Mouse (Mus musculus): ENCODE results near the gene Inpp4a. TPM values are rescaled to one million over a fixed set of nuclear protein-coding genes. Genes with fewer than 3 reads are reported as not detected.

The Inpp4a gene
- polyA plus RNA-seq, 1 experiment from 2014 or later = 12.6 TPM

DNA sequence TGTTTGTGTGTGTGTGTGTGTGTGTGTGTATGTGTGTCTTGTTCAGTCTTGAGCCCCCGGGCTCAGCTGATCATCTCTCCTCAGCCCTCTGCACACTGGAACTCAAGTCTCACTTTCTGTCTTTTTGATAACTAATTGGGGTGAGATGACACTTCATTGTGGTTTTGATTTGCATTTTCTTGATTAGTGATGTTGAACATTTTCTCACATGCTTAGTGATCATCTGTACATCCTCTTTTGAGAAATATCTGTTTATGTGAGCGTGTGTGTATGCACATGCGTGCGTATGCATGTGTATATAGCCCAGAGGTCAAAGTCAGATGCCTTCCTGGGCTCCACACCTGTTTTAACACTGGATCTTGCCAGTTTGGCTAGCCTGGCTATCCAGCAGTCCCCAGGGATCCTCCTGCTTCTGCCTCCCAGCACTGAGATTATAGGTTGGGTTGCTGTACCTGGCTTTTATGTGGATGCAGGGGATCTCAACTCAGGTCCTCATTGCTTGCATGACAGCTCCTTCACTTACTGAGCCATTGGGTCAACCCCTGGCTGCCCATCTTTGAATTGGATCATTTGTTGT is 10.4 kb downstream of the Inpp4a start:
- DNase-seq (ENCODE audit: low spot score) (no peak), ATAC-seq (ENCODE audit: insufficient number of reproducible peaks, low FRiP score, low TSS enrichment, low read depth) (no peak)
- Histone ChIP-seq H3K9ac (ENCODE audit: low read length) (no peak overlapping the region), H3K9me3 (ENCODE audit: control insufficient read depth, low read length) (0 out of 2 replicates have a peak, but pooled peaks cover 2% of the 10 kb centered on the region), H3K36me3 (ENCODE audit: control insufficient read depth, insufficient read depth, low read length) (no peaks in the 10 kb centered on the region), H3K4me2 (ENCODE audit: low read depth, severe bottlenecking) (no peak overlapping the region), H3K4me3 (ENCODE audit: low read depth, low read length) (no peak overlapping the region), H3K27me3 (ENCODE audit: control insufficient read depth, insufficient read depth, low read length) (no peaks in the 10 kb centered on the region), H3K27ac (replicated peaks; ENCODE audit: low read depth, low read length) (no peak overlapping the region), H3K4me1 (ENCODE audit: control insufficient read depth, insufficient read depth, low read length) (no peaks in the 10 kb centered on the region)
- WGBS = 95% methylated on average over 4 of the region's 4 CpGs

DNA sequence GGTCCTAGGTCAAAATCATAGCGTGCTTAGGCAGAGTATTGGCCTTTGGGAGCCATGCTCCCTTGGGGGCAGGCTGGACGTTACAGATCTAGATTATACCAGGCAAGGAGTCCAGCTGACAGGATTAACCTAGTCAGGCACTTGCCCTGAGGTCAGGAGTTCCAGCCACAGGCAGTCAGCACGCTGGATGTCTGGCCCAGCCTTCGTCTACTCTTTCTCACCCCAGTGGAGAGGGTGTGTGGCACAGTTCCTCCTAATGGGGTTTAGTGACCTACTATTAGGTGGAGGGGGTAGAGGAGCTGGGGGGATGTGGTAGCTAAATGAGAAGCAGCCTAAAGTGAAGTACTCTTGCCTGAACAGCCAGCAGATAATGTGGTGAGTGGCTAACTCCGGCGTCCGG is 14.7 kb downstream of the Inpp4a start:
- H3K9me3 ChIP-seq (ENCODE audit: control insufficient read depth, low read length) = 0 out of 2 replicates have a peak, but pooled peaks cover 2% of the 10 kb centered on the region
- H3K4me2 ChIP-seq (ENCODE audit: low read depth, severe bottlenecking) = no peak overlapping the region
- no peaks in the 10 kb centered on the region for H3K27me3 ChIP-seq (ENCODE audit: control insufficient read depth, insufficient read depth, low read length)
- H3K4me1 ChIP-seq (ENCODE audit: control insufficient read depth, insufficient read depth, low read length) = no peaks in the 10 kb centered on the region
- DNase-seq (ENCODE audit: low spot score) (no peak), ATAC-seq (ENCODE audit: insufficient number of reproducible peaks, low FRiP score, low TSS enrichment, low read depth) (no peak)
- H3K27ac ChIP-seq (replicated peaks; ENCODE audit: low read depth, low read length) = no peak overlapping the region
- H3K36me3 ChIP-seq (ENCODE audit: control insufficient read depth, insufficient read depth, low read length) = no peaks in the 10 kb centered on the region
- H3K9ac ChIP-seq (ENCODE audit: low read length) = no peak overlapping the region
- no peak overlapping the region for H3K4me3 ChIP-seq (ENCODE audit: low read depth, low read length)
- 46% methylated on average over 7 of the region's 7 CpGs for WGBS

DNA sequence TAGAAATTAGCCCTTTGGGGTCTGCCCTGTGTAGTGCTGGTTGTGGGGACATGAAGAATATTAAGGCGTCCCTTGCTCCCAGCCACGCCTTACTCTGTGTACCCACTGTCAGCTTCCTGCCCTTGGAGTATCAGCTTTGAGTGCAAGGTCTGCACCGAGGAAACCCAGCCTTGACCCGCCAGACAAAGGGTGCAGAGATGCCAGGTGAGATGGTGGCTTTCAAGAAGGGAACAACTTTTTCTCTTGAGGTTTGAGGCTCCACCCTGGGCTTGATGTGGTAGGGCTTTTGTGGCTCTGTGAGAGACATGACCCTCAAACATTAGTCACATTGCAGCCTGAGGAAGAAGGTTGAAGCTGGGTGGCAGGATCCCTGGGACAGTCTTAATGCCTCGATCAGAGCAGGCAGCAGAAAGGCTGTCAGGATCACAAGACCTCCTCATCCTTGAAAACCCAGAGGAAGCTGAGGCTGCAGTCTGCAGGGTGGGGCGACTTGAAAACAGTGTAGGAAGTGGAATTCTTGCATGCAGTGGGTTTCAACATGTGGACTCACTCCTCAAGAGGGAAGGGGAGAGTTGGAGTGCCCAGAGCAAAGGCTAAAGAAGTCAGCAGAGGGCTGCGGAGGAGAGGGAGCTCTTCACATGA is 18.1 kb downstream of the Inpp4a start:
- Histone ChIP-seq H3K27me3 (ENCODE audit: control insufficient read depth, insufficient read depth, low read length) (no peaks in the 10 kb centered on the region), H3K27ac (replicated peaks; ENCODE audit: low read depth, low read length) (no peak overlapping the region), H3K9ac (ENCODE audit: low read length) (no peak overlapping the region), H3K9me3 (ENCODE audit: control insufficient read depth, low read length) (no peaks in the 10 kb centered on the region), H3K36me3 (ENCODE audit: control insufficient read depth, insufficient read depth, low read length) (no peaks in the 10 kb centered on the region), H3K4me1 (ENCODE audit: control insufficient read depth, insufficient read depth, low read length) (no peaks in the 10 kb centered on the region), H3K4me2 (ENCODE audit: low read depth, severe bottlenecking) (no peak overlapping the region), H3K4me3 (ENCODE audit: low read depth, low read length) (no peak overlapping the region)
- DNase-seq (ENCODE audit: low spot score) = no peak
- no peak for ATAC-seq (ENCODE audit: insufficient number of reproducible peaks, low FRiP score, low TSS enrichment, low read depth)
- WGBS = 82% methylated on average over 7 of the region's 7 CpGs

DNA sequence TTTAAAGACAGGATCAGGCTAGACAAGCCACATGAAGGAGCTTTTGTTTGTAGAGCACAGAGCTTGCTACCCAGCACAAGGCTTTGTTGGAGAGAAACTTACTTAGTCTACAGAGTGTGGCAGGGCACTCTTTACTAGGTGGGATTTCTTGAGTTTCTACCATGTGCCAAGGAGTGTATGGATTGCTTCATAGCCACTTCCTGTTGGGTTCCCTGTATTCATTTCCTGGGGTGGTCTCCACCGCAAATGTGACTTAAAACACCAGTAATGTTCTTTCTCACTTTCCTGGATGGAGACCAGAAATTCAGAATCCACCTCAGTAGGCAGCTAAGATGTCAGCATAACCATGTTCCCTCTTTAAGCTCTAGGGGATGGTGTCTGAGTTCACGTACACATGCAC is 18.9 kb downstream of the Inpp4a start:
- Histone ChIP-seq H3K9ac (ENCODE audit: low read length) (no peak overlapping the region), H3K4me1 (ENCODE audit: control insufficient read depth, insufficient read depth, low read length) (no peaks in the 10 kb centered on the region), H3K27ac (replicated peaks; ENCODE audit: low read depth, low read length) (no peak overlapping the region), H3K4me3 (ENCODE audit: low read depth, low read length) (no peak overlapping the region), H3K4me2 (ENCODE audit: low read depth, severe bottlenecking) (no peak overlapping the region), H3K27me3 (ENCODE audit: control insufficient read depth, insufficient read depth, low read length) (no peaks in the 10 kb centered on the region), H3K9me3 (ENCODE audit: control insufficient read depth, low read length) (no peaks in the 10 kb centered on the region), H3K36me3 (ENCODE audit: control insufficient read depth, insufficient read depth, low read length) (no peaks in the 10 kb centered on the region)
- DNase-seq (ENCODE audit: low spot score) (no peak), ATAC-seq (ENCODE audit: insufficient number of reproducible peaks, low FRiP score, low TSS enrichment, low read depth) (no peak)
- WGBS = 88% methylated on average over 2 of the region's 2 CpGs

DNA sequence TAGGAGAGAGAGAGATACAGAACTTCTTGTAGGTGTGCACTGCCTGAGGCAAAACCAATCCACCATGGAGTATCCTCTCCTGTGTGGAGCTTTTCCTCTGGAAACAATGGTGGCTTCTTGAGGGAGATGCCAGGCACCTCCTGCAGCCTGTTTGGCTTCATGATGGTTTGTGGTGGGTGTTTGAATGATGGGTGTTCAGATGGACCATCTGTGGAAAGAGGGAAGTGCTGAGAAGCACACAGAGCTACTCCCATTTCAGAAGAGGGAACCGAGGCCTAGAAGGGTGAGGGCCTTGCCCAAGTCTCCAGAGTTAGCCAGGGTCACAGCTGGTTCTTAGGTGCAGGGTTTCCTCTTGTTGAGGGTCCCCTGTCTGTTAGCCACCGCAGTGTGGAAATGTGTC is 23.0 kb downstream of the Inpp4a start:
- WGBS = 86% methylated on average over 2 of the region's 2 CpGs
- H3K9ac ChIP-seq (ENCODE audit: low read length) = no peak overlapping the region
- DNase-seq (ENCODE audit: low spot score) (no peak), ATAC-seq (ENCODE audit: insufficient number of reproducible peaks, low FRiP score, low TSS enrichment, low read depth) (no peak)
- no peak overlapping the region for H3K27ac ChIP-seq (replicated peaks; ENCODE audit: low read depth, low read length)
- 0 out of 2 replicates have a peak, but pooled peaks cover 5% of the 10 kb centered on the region for H3K4me1 ChIP-seq (ENCODE audit: control insufficient read depth, insufficient read depth, low read length)
- no peak overlapping the region for H3K4me2 ChIP-seq (ENCODE audit: low read depth, severe bottlenecking)
- H3K27me3 ChIP-seq (ENCODE audit: control insufficient read depth, insufficient read depth, low read length) = no peaks in the 10 kb centered on the region
- no peak overlapping the region for H3K4me3 ChIP-seq (ENCODE audit: low read depth, low read length)
- no peaks in the 10 kb centered on the region for H3K36me3 ChIP-seq (ENCODE audit: control insufficient read depth, insufficient read depth, low read length)
- no peaks in the 10 kb centered on the region for H3K9me3 ChIP-seq (ENCODE audit: control insufficient read depth, low read length)

DNA sequence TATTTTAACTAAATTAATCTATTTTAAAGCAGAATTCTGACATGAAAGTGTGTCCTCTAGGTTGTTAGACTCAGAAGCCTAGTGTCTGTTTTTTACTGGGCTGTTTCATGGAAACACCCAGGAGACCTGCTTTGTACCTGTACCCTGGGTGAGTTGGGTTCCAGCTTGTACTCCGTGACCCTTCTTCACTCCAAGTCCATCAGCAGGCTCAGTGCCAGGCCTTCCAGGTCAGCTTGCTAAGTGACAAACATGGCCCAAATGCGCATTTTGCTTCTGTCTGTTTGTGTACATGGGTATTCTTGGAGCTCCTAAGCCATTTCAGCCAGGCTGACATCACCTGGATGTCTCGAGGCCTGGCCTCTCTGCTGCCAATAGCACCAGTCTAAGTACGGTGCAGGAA is 23.5 kb downstream of the Inpp4a start:
- DNase-seq (ENCODE audit: low spot score) = no peak
- no peak overlapping the region for H3K4me2 ChIP-seq (ENCODE audit: low read depth, severe bottlenecking)
- no peak overlapping the region for H3K4me3 ChIP-seq (ENCODE audit: low read depth, low read length)
- no peaks in the 10 kb centered on the region for H3K27me3 ChIP-seq (ENCODE audit: control insufficient read depth, insufficient read depth, low read length)
- no peaks in the 10 kb centered on the region for H3K36me3 ChIP-seq (ENCODE audit: control insufficient read depth, insufficient read depth, low read length)
- no peaks in the 10 kb centered on the region for H3K9me3 ChIP-seq (ENCODE audit: control insufficient read depth, low read length)
- H3K4me1 ChIP-seq (ENCODE audit: control insufficient read depth, insufficient read depth, low read length) = 0 out of 2 replicates have a peak, but pooled peaks cover 5% of the 10 kb centered on the region
- no peak overlapping the region for H3K9ac ChIP-seq (ENCODE audit: low read length)
- no peak for ATAC-seq (ENCODE audit: insufficient number of reproducible peaks, low FRiP score, low TSS enrichment, low read depth)
- H3K27ac ChIP-seq (replicated peaks; ENCODE audit: low read depth, low read length) = no peak overlapping the region
- WGBS = 85% methylated on average over 4 of the region's 4 CpGs

DNA sequence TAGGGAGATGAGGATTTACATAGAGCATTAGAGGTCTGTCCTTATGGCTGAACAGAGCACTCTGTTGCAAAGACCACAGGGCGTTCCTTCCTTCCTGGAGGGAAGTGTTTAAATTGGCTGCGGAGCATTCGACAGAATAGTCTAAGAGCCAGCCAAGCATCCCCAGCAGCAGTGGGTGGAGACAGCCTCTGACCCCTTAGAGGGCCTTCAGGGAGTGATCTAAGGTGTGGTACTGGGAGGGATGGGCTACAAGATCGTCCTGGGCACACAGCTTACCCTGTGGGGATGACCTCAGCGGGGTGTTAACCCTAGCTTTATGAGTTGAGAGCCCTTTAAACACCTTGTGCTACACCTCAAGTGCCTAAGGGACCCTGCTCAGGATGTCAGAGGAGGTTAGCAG is 24.9 kb downstream of the Inpp4a start:
- Histone ChIP-seq H3K36me3 (ENCODE audit: control insufficient read depth, insufficient read depth, low read length) (no peaks in the 10 kb centered on the region), H3K9ac (ENCODE audit: low read length) (0 out of 2 replicates have a peak overlapping the region, but pooled peaks have one; percentile 30), H3K4me2 (ENCODE audit: low read depth, severe bottlenecking) (no peak overlapping the region), H3K27ac (replicated peaks; ENCODE audit: low read depth, low read length) (no peak overlapping the region), H3K9me3 (ENCODE audit: control insufficient read depth, low read length) (no peaks in the 10 kb centered on the region), H3K4me3 (ENCODE audit: low read depth, low read length) (no peak overlapping the region), H3K4me1 (ENCODE audit: control insufficient read depth, insufficient read depth, low read length) (0 out of 2 replicates have a peak, but pooled peaks cover 5% of the 10 kb centered on the region), H3K27me3 (ENCODE audit: control insufficient read depth, insufficient read depth, low read length) (no peaks in the 10 kb centered on the region)
- ATAC-seq (ENCODE audit: insufficient number of reproducible peaks, low FRiP score, low TSS enrichment, low read depth) (no peak), DNase-seq (ENCODE audit: low spot score) (no peak)
- WGBS = 34% methylated on average over 5 of the region's 5 CpGs

DNA sequence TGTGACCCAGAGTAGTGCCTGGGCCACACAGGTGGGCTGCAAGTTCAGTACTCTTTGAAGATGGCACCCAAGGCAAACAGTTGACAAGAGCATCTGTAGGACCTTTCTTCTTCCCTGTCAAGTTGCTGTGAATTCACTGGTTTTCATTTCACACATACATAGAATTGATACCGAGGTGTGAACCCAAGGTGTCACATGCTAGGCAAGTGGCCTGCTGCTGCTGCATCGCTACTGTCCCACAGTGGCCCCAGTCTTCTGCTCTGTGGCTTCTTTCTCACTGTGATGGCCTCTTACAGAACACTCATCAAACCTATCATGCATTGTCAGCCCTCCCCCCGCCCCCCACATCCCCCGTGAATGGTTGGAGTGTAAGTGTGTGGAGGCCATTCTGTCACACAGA is 27.6 kb downstream of the Inpp4a start:
- no peaks in the 10 kb centered on the region for H3K36me3 ChIP-seq (ENCODE audit: control insufficient read depth, insufficient read depth, low read length)
- no peak overlapping the region for H3K4me2 ChIP-seq (ENCODE audit: low read depth, severe bottlenecking)
- no peak overlapping the region for H3K9ac ChIP-seq (ENCODE audit: low read length)
- ATAC-seq (ENCODE audit: insufficient number of reproducible peaks, low FRiP score, low TSS enrichment, low read depth) (no peak), DNase-seq (ENCODE audit: low spot score) (no peak)
- 0 out of 2 replicates have a peak, but pooled peaks cover 5% of the 10 kb centered on the region for H3K4me1 ChIP-seq (ENCODE audit: control insufficient read depth, insufficient read depth, low read length)
- no peak overlapping the region for H3K27ac ChIP-seq (replicated peaks; ENCODE audit: low read depth, low read length)
- no peak overlapping the region for H3K4me3 ChIP-seq (ENCODE audit: low read depth, low read length)
- H3K27me3 ChIP-seq (ENCODE audit: control insufficient read depth, insufficient read depth, low read length) = no peaks in the 10 kb centered on the region
- no peaks in the 10 kb centered on the region for H3K9me3 ChIP-seq (ENCODE audit: control insufficient read depth, low read length)
- 44% methylated on average over 4 of the region's 4 CpGs for WGBS
